ENCODE assay signal across 12 mouse cellular contexts in genomic region chrX:162556459-162556841, GRCm38 (mm10).
DNase-seq lines count a peak whose midpoint lies in the region; ATAC-seq lines count a peak whose summit lies in the region.
"Had no signal": no experiment of that assay in that cellular context is flagged by ENCODE, and none has a peak within 500 bp of the region (broad histone marks: within the 10 kb centered on the region; RNA-seq: fewer than 3 reads in every experiment).

No protein-coding gene starts in this region.

- ATAC-seq in hindbrain, embryonic 13.5 days (ENCODE audit: low FRiP score), result no peak
- no peak for ATAC-seq in hindbrain, embryonic 11.5 days (ENCODE audit: low FRiP score)
- no peak for ATAC-seq in midbrain, embryonic 14.5 days (ENCODE audit: low FRiP score, low TSS enrichment)
- ATAC-seq in midbrain, embryonic 13.5 days, result no peak
- ATAC-seq: activated CD4-positive, CD25-positive, alpha-beta regulatory T cell, adult 4 months; liver, postnatal 0 days had no signal

- peaks cover 33% of the 10 kb centered on the region; the same call in 1 of the 2 replicates for H3K27me3 ChIP-seq in hindbrain, embryonic 13.5 days
- peaks cover 5% of the 10 kb centered on the region; the same call in 1 of the 2 replicates for H3K27me3 ChIP-seq in hindbrain, embryonic 11.5 days (ENCODE audit: control insufficient read depth, insufficient read depth, low read length)
- 0 out of 2 replicates have a peak, but pooled peaks cover 4% of the 10 kb centered on the region for H3K27me3 ChIP-seq in midbrain, embryonic 14.5 days (ENCODE audit: control insufficient read depth, insufficient read depth, low read length)
- H3K27me3 ChIP-seq in midbrain, embryonic 13.5 days, result peaks cover 47% of the 10 kb centered on the region
- H3K27me3 ChIP-seq: embryonic facial prominence, embryonic 15.5 days had no signal

- 52% methylated on average over 6 of the region's 6 CpGs for WGBS in hindbrain, embryonic 13.5 days
- WGBS in hindbrain, embryonic 11.5 days, result 77% methylated on average over 6 of the region's 6 CpGs
- WGBS in midbrain, embryonic 14.5 days, result 58% methylated on average over 6 of the region's 6 CpGs
- WGBS in midbrain, embryonic 13.5 days, result 63% methylated on average over 6 of the region's 6 CpGs

- H3K36me3 ChIP-seq in hindbrain, embryonic 13.5 days, result no peaks in the 10 kb centered on the region
- no peaks in the 10 kb centered on the region for H3K36me3 ChIP-seq in hindbrain, embryonic 11.5 days (ENCODE audit: control insufficient read depth, insufficient read depth, low read length)
- H3K36me3 ChIP-seq in midbrain, embryonic 14.5 days (ENCODE audit: control insufficient read depth, insufficient read depth, low read length), result no peaks in the 10 kb centered on the region
- no peaks in the 10 kb centered on the region for H3K36me3 ChIP-seq in midbrain, embryonic 13.5 days
- H3K36me3 ChIP-seq: embryonic facial prominence, embryonic 15.5 days; hindbrain, embryonic 15.5 days had no signal

- H3K4me1 ChIP-seq in hindbrain, embryonic 13.5 days (replicated peaks), result peaks cover 7% of the 10 kb centered on the region
- H3K4me1 ChIP-seq in hindbrain, embryonic 11.5 days (replicated peaks; ENCODE audit: control insufficient read depth, insufficient read depth, low read length), result no peaks in the 10 kb centered on the region
- H3K4me1 ChIP-seq in midbrain, embryonic 14.5 days (ENCODE audit: control insufficient read depth, insufficient read depth, low read length), result no peaks in the 10 kb centered on the region
- 0 out of 2 replicates have a peak, but pooled peaks cover 2% of the 10 kb centered on the region for H3K4me1 ChIP-seq in midbrain, embryonic 13.5 days (replicated peaks)
- H3K4me1 ChIP-seq: hindbrain, embryonic 15.5 days had no signal

- H3K9me3 ChIP-seq in hindbrain, embryonic 13.5 days, result no peaks in the 10 kb centered on the region
- H3K9me3 ChIP-seq in hindbrain, embryonic 11.5 days (ENCODE audit: control insufficient read depth, low read length), result no peaks in the 10 kb centered on the region
- no peaks in the 10 kb centered on the region for H3K9me3 ChIP-seq in midbrain, embryonic 14.5 days (ENCODE audit: control insufficient read depth, low read length)
- no peaks in the 10 kb centered on the region for H3K9me3 ChIP-seq in midbrain, embryonic 13.5 days
- H3K9me3 ChIP-seq: embryonic facial prominence, embryonic 15.5 days; hindbrain, embryonic 15.5 days had no signal

- H3K4me2 ChIP-seq in hindbrain, embryonic 13.5 days, result no peak overlapping the region
- no peak overlapping the region for H3K4me2 ChIP-seq in hindbrain, embryonic 11.5 days (replicated peaks; ENCODE audit: low read depth, low read length)
- no peak overlapping the region for H3K4me2 ChIP-seq in midbrain, embryonic 14.5 days (ENCODE audit: low read length)
- H3K4me2 ChIP-seq in midbrain, embryonic 13.5 days (replicated peaks), result no peak overlapping the region
- H3K4me2 ChIP-seq: embryonic facial prominence, embryonic 15.5 days; hindbrain, embryonic 15.5 days had no signal

- H3K9ac ChIP-seq in hindbrain, embryonic 13.5 days, result no peak overlapping the region
- no peak overlapping the region for H3K9ac ChIP-seq in hindbrain, embryonic 11.5 days (ENCODE audit: low read depth, low read length)
- no peak overlapping the region for H3K9ac ChIP-seq in midbrain, embryonic 14.5 days (replicated peaks; ENCODE audit: low read length)
- no peak overlapping the region for H3K9ac ChIP-seq in midbrain, embryonic 13.5 days (replicated peaks)
- H3K9ac ChIP-seq: embryonic facial prominence, embryonic 15.5 days; hindbrain, embryonic 15.5 days; liver, postnatal 0 days had no signal

- H3K4me3 ChIP-seq in hindbrain, embryonic 13.5 days, result no peak overlapping the region
- H3K4me3 ChIP-seq in hindbrain, embryonic 11.5 days (ENCODE audit: low read depth, low read length), result no peak overlapping the region
- H3K4me3 ChIP-seq in midbrain, embryonic 14.5 days (replicated peaks; ENCODE audit: low read depth, low read length), result no peak overlapping the region
- H3K4me3 ChIP-seq in midbrain, embryonic 13.5 days (replicated peaks), result no peak overlapping the region
- H3K4me3 ChIP-seq: embryonic facial prominence, embryonic 15.5 days; hindbrain, embryonic 15.5 days had no signal

- DNase-seq in hindbrain, embryonic 11.5 days (ENCODE audit: low spot score), result no peak
- DNase-seq in midbrain, embryonic 14.5 days, result peak; percentile 33
- DNase-seq in left cerebral cortex, adult 18-20 months (ENCODE audit: low spot score in 2 of 2), result peak; percentile 36 to 47
- DNase-seq in right cerebral cortex, postnatal 25 days, result peak; percentile 16
- no peak for DNase-seq in thymus, postnatal 25 days
- DNase-seq: liver, postnatal 0 days; thymus, postnatal 36 days had no signal

- peak overlapping the region; percentile 23; the same call in 1 of the 2 replicates for H3K27ac ChIP-seq in hindbrain, embryonic 13.5 days
- H3K27ac ChIP-seq in hindbrain, embryonic 11.5 days (ENCODE audit: low read depth, low read length), result no peak overlapping the region
- H3K27ac ChIP-seq in midbrain, embryonic 14.5 days (replicated peaks; ENCODE audit: low read depth, low read length), result no peak overlapping the region
- no peak overlapping the region for H3K27ac ChIP-seq in midbrain, embryonic 13.5 days
- H3K27ac ChIP-seq: hindbrain, embryonic 15.5 days had no signal

Comparison
In these comparisons a context has a peak if more than half of its experiments do, and no peak if none do; other contexts are left out.
1. DNase-seq: peak in midbrain, embryonic 14.5 days (single experiment), left cerebral cortex, adult 18-20 months (2 of 2) and right cerebral cortex, postnatal 25 days (single experiment); none in hindbrain, embryonic 11.5 days (single experiment) and thymus, postnatal 25 days (single experiment).